Mouse (Mus musculus) MEL (cell line): ENCODE measurements around the gene Pgm2. TPM values are rescaled to one million over a fixed set of nuclear protein-coding genes. Genes with fewer than 3 reads are reported as not detected.

ENCODE experiments used
- DNase-seq: peaks from one replicate; pipeline ENCODE4 v3.0.0; 2011; ENCODE audit warnings: low read depth, low spot score
- H3K27ac ChIP-seq: 2 replicates; pipeline ENCODE4 v1.5.1; 2012; ENCODE audit warnings: low read depth, mild to moderate bottlenecking, control low read depth, low read length, moderate library complexity; ENCODE audit not compliant: control insufficient read depth
- H3K27me3 ChIP-seq, 2 experiments: fragments of 150-350 bp in 1 of 2; sonication (generic) in 1 of 2; 2 replicates each; pipeline ENCODE4 v1.6.1; 2012; ENCODE audit warnings: low read length in 2 of 2, mild to moderate bottlenecking in 2 of 2, improper control_type of control experiment in 1 of 2, moderate library complexity in 1 of 2; ENCODE audit not compliant: insufficient read depth in 2 of 2, control insufficient read depth in 1 of 2
- H3K36me3 ChIP-seq, 2 experiments: 2 replicates each; pipeline ENCODE4 v1.6.1; 2012 to 2014; ENCODE audit warnings: low read length in 2 of 2, improper control_type of control experiment in 1 of 2, inconsistent platforms in 1 of 2, mild to moderate bottlenecking in 1 of 2; ENCODE audit not compliant: insufficient read depth in 2 of 2, control insufficient read depth in 1 of 2
- H3K4me1 ChIP-seq, 2 experiments: fragments of 150-350 bp in 1 of 2; sonication (generic) in 1 of 2; 2 replicates each; pipeline ENCODE4 v1.6.1; 2012; ENCODE audit warnings: low read length in 2 of 2, improper control_type of control experiment in 1 of 2, mild to moderate bottlenecking in 1 of 2; ENCODE audit not compliant: insufficient read depth in 2 of 2, control insufficient read depth in 1 of 2
- H3K4me3 ChIP-seq, 2 experiments: fragments of 150-350 bp in 1 of 2; sonication (generic) in 1 of 2; 2 replicates each; pipeline ENCODE4 v1.5.1; 2012; ENCODE audit warnings: low read depth in 2 of 2, low read length in 2 of 2, mild to moderate bottlenecking in 2 of 2, moderate library complexity in 2 of 2, control low read depth in 1 of 2, improper control_type of control experiment in 1 of 2; ENCODE audit not compliant: control insufficient read depth in 1 of 2, insufficient read depth in 1 of 2
- H3K79me2 ChIP-seq: 2 replicates; pipeline ENCODE4 v1.6.1; 2012; ENCODE audit warnings: mild to moderate bottlenecking, low read length, moderate library complexity; ENCODE audit not compliant: control insufficient read depth, poor library complexity, insufficient read depth
- H3K9ac ChIP-seq: 2 replicates; pipeline ENCODE4 v1.6.1; 2012; ENCODE audit warnings: low read depth, mild to moderate bottlenecking, control low read depth, low read length, moderate library complexity; ENCODE audit not compliant: control insufficient read depth, poor library complexity, severe bottlenecking
- H3K9me3 ChIP-seq: fragments of 150-350 bp; sonication (generic); replicated peaks from 2 replicates; pipeline ENCODE4 v1.6.1; 2012; ENCODE audit warnings: mild to moderate bottlenecking, low read length, improper control_type of control experiment, moderate library complexity; ENCODE audit not compliant: insufficient read depth
- CTCF ChIP-seq, 3 experiments: IDR thresholded peaks in 2 of 3; conservative IDR thresholded peaks in 1 of 3; 2 replicates each; pipeline ENCODE4 v1.5.1; 2011 to 2012; ENCODE audit warnings: low read length in 3 of 3, low read depth in 2 of 3, mild to moderate bottlenecking in 2 of 3, improper control_type of control experiment in 1 of 3, inconsistent platforms in 1 of 3, mixed read lengths in 1 of 3, moderate library complexity in 1 of 3; ENCODE audit not compliant: control insufficient read depth in 1 of 3, insufficient read depth in 1 of 3, poor library complexity in 1 of 3, severe bottlenecking in 1 of 3
- KAT2A ChIP-seq: conservative IDR thresholded peaks from 2 replicates; pipeline ENCODE4 v1.6.1; 2012; ENCODE audit warnings: low read depth, low read length, improper control_type of control experiment, inconsistent platforms
- MYB ChIP-seq: IDR thresholded peaks from 2 replicates; pipeline ENCODE4 v1.6.1; 2011; ENCODE audit warnings: mild to moderate bottlenecking, low read depth, low read length, improper control_type of control experiment
- NELFE ChIP-seq: IDR thresholded peaks from 2 replicates; pipeline ENCODE4 v1.6.1; 2011; ENCODE audit warnings: low read depth, low read length, improper control_type of control experiment
- NRF1 ChIP-seq: IDR thresholded peaks from 2 replicates; pipeline ENCODE4 v1.6.1; 2014; ENCODE audit warnings: low read depth, mild to moderate bottlenecking, inconsistent platforms, low read length, improper control_type of control experiment, moderate library complexity; ENCODE audit not compliant: poor library complexity, insufficient read depth, severe bottlenecking
- POLR2AphosphoS5 ChIP-seq: IDR thresholded peaks from 2 replicates; pipeline ENCODE4 v1.6.1; 2012; ENCODE audit warnings: low read depth, borderline replicate concordance, mild to moderate bottlenecking, inconsistent platforms, low read length, moderate library complexity, mixed read lengths
- RAD21 ChIP-seq: IDR thresholded peaks from 2 replicates; pipeline ENCODE4 v1.6.1; 2011; ENCODE audit warnings: mild to moderate bottlenecking, low read depth, low read length, improper control_type of control experiment
- SMC3 ChIP-seq: IDR thresholded peaks from 2 replicates; pipeline ENCODE4 v1.6.1; 2011; ENCODE audit warnings: low read depth, low read length, improper control_type of control experiment
- TBP ChIP-seq: IDR thresholded peaks from 2 replicates; pipeline ENCODE4 v1.8.0; 2011; ENCODE audit warnings: low read depth, low read length, improper control_type of control experiment
- UBTF ChIP-seq: IDR thresholded peaks from 2 replicates; pipeline ENCODE4 v1.6.1; 2012; ENCODE audit warnings: low read depth, mild to moderate bottlenecking, inconsistent platforms, low read length, improper control_type of control experiment, moderate library complexity, borderline replicate concordance; ENCODE audit not compliant: insufficient read depth
- USF2 ChIP-seq, 2 experiments: IDR thresholded peaks; 2 replicates each; pipeline ENCODE4 v1.6.1; 2011 to 2012; ENCODE audit warnings: improper control_type of control experiment in 2 of 2, low read length in 2 of 2, borderline replicate concordance in 1 of 2, inconsistent platforms in 1 of 2, low read depth in 1 of 2, mild to moderate bottlenecking in 1 of 2; ENCODE audit not compliant: insufficient read depth in 1 of 2
- polyA plus RNA-seq, 2 experiments: library from polyadenylated mRNA; stranded (reverse) in 1 of 2; unstranded in 1 of 2; fragments of >175 nt in 1 of 2; fragments of >200 nt in 1 of 2; gene quantifications; 2 replicates each; pipeline versions ENCODE4 v1.2.1 to v1.2.4; 2012; ENCODE audit warnings: low replicate concordance in 2 of 2, low read depth in 1 of 2; ENCODE audit not compliant: insufficient read length in 2 of 2, insufficient read depth in 1 of 2, missing spikeins in 1 of 2
- total RNA-seq: library from RNA; depleted of rRNA; stranded (reverse); fragments of 300-350 nt; gene quantifications from 2 replicates; pipeline ENCODE4 v1.2.3, GENCODE M21; 2012

Gene Pgm2
- total and polyA plus RNA-seq, 3 experiments, result 22.0 to 64.0 TPM; not detected in 1

GRCm38 (mm10) chr5:64107596-64108289, 15.0 kb downstream of the Pgm2 start:
- Histone ChIP-seq H3K27ac (no peak overlapping the region), H3K4me1 (peaks cover 2 to 4% of the 10 kb centered on the region in 2 experiments; a peak in 3 of 4 replicates), H3K9me3 (no peaks in the 10 kb centered on the region), H3K79me2 (no peaks in the 10 kb centered on the region), H3K36me3 (peaks cover 4 to 8% of the 10 kb centered on the region in 2 experiments), H3K4me3 (no peak overlapping the region), H3K9ac (no peak overlapping the region), H3K27me3 (no peaks in the 10 kb centered on the region)
- no peak for DNase-seq
- no peak for TF ChIP-seq TBP
- no peak for TF ChIP-seq POLR2AphosphoS5
- TF ChIP-seq MYB, result no peak
- TF ChIP-seq USF2 (IDR thresholded peaks at IDR 0.05; ENCODE audit: borderline replicate concordance in 1 of 2, insufficient read depth in 1 of 2, low read depth in 1 of 2, low read length in 2 of 2), result no peak

GRCm38 (mm10) chr5:64109217-64109616, 16.5 kb downstream of the Pgm2 start:
- Histone ChIP-seq H3K9me3 (no peaks in the 10 kb centered on the region), H3K36me3 (peaks cover 0 to 12% of the 10 kb centered on the region in 2 experiments; a peak in 2 of 4 replicates), H3K79me2 (no peaks in the 10 kb centered on the region), H3K4me3 (no peak overlapping the region), H3K4me1 (no peaks in the 10 kb centered on the region), H3K9ac (no peak overlapping the region), H3K27me3 (no peaks in the 10 kb centered on the region), H3K27ac (no peak overlapping the region)
- TF ChIP-seq RAD21 (peak; percentile 19), UBTF (no peak), SMC3 (peak; percentile 33), NELFE (no peak), NRF1 (no peak), CTCF (IDR thresholded peaks at IDR 0.05 in 2 of 3, conservative IDR thresholded peaks at IDR 0.05 in 1 of 3; ENCODE audit: control insufficient read depth in 1 of 3, insufficient read depth in 1 of 3, low read depth in 2 of 3, low read length in 3 of 3, poor library complexity in 1 of 3, severe bottlenecking in 1 of 3) (peak in 2 of 3 experiments; percentile 25 to 33; a peak in 3 of 6 replicates), TBP (no peak)
- DNase-seq, result peak; percentile 27

GRCm38 (mm10) chr5:64112360-64112759, 19.6 kb downstream of the Pgm2 start:
- no peak overlapping the region for H3K27ac ChIP-seq
- no peaks in the 10 kb centered on the region for H3K79me2 ChIP-seq
- H3K4me1 ChIP-seq, result no peaks in the 10 kb centered on the region
- TF ChIP-seq KAT2A (no peak), NELFE (no peak)
- no peaks in the 10 kb centered on the region for H3K27me3 ChIP-seq
- peaks cover 0 to 14% of the 10 kb centered on the region in 2 experiments; a peak in 2 of 4 replicates for H3K36me3 ChIP-seq
- H3K4me3 ChIP-seq, result no peak overlapping the region
- H3K9me3 ChIP-seq, result no peaks in the 10 kb centered on the region
- DNase-seq, result no peak
- no peak overlapping the region for H3K9ac ChIP-seq
